Mouse (Mus musculus) heart, postnatal 36 days (tissue): ENCODE data around the gene Akr1a1. TPM values are rescaled to one million over a fixed set of nuclear protein-coding genes. Genes with fewer than 3 reads are reported as not detected.

Source experiments
- DNase-seq, 2 experiments: peaks; one replicate each; pipeline ENCODE4 v3.0.0; 2021 to 2022
- intact Hi-C: fragments of 180-260 bp; cut with DNase I; formaldehyde crosslinking; loops from one replicate; pipeline ENCODE4 v1.15.1; 2025
- total RNA-seq, 2 experiments: library from RNA; stranded (reverse); gene quantifications; 2 replicates each; pipeline ENCODE4 v1.2.3; 2021

The Akr1a1 gene
- total RNA-seq, 2 experiments from 2014 or later: 272 to 290 TPM

DNA sequence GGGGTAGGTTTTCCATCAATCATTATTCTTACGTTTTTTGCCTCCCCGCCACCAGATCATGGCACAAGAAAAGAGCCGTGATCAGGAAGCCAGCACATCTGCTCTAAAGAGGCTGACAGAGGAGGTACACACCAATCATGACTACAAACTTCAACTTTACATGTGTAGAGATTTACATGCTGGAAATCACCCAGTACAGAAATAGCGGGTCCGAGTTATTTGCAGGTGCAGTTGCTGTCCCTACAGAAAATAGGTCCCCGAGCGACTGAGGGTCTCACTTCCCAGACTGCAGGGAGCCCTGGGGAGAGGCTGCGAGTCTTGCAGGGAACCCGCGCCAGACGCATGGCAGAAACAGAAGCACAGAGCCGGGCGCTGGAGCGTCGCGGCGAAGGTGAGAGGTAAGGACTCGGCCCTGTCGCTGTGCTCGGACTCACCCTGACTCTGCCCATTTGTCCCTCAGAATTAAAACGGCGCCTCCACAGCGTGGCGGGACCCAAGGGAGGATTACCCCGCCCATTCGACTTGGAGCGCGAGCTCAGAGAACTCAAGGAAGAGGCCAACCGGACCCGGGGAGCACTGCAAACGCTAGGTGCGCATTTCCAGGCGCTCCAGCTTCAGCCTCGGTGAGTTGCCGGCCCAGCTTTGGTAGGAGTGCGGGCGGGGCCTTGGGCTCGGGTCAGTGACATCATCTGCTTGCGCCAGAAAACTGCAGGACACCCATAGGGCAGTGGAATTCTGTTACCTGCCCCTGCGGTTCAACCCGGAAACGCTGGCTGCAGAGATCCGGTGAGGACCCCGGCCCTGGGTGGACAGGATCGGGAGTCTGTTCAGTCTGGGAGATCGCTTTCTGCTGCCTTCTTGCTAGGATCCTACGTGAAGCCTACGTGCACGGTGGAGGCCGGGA lies 54.2 kb downstream of the Akr1a1 start:
- intact Hi-C loops: loop anchor here (5.0 kb wide), 1 partner anchor 255 kb away; no protein-coding TSS in a partner anchor
- peak; percentile 84 to 85 for DNase-seq

GRCm38 (mm10) chr4:116596379-116596778 lies 55.1 kb downstream of the Akr1a1 start, which contains the start of gene Ccdc17:
Ccdc17 (plus strand) TSS chr4:116596654.
- no peak for DNase-seq
- intact Hi-C loops: loop anchor here (5.0 kb wide), 1 partner anchor 254 kb away; no protein-coding TSS in a partner anchor

GRCm38 (mm10) chr4:116595793-116596192 lies 55.7 kb downstream of the Akr1a1 start:
- intact Hi-C loops: loop anchor here (5.0 kb wide), 1 partner anchor 253 kb away; no protein-coding TSS in a partner anchor

More at GRCm38 (mm10) chr4:116595793-116596192, 55.7 kb downstream of the Akr1a1 start:
- DNase-seq: no peak

Other genes with a start within 250 kb of the Akr1a1 start
- 100 to 1,000 TPM; 121 to 129 TPM for gene Mast2, start 187.5 kb downstream of the Akr1a1 start, total RNA-seq
- 10 to 100 TPM; 15.8 to 16.2 TPM for gene Ipp, start 144.1 kb downstream of the Akr1a1 start, total RNA-seq
- gene Tmem69, start 95.7 kb downstream of the Akr1a1 start, total RNA-seq: 10 to 100 TPM; 21.2 to 26.4 TPM
- gene Gpbp1l1, start 94.0 kb downstream of the Akr1a1 start, total RNA-seq: 10 to 100 TPM; 65.4 to 83.1 TPM
- gene Ccdc17, start 55.0 kb downstream of the Akr1a1 start, total RNA-seq: 1 to 10 TPM; 2.6 to 3.5 TPM
- gene Nasp, start 23.7 kb downstream of the Akr1a1 start, total RNA-seq: 10 to 100 TPM; 18.6 to 25.5 TPM
- 100 to 1,000 TPM; 476 to 489 TPM for gene Prdx1, start 33.9 kb upstream of the Akr1a1 start, total RNA-seq
- gene Mmachc, start 56.7 kb upstream of the Akr1a1 start, total RNA-seq: 10 to 100 TPM; 46.8 to 56.1 TPM
- gene Ccdc163, start 56.8 kb upstream of the Akr1a1 start, total RNA-seq: 1 to 10 TPM; 5.7 to 6.2 TPM
- 1 to 10 TPM; 1.9 to 2.5 TPM for gene Tesk2, start 69.3 kb upstream of the Akr1a1 start, total RNA-seq
- 1 to 10 TPM; 8.2 to 8.9 TPM for gene Toe1, start 156.0 kb upstream of the Akr1a1 start, total RNA-seq
- 1 to 10 TPM in 1 of 2 experiments, under 1 TPM in 1; 0.60 to 2.0 TPM for gene Mutyh, start 156.0 kb upstream of the Akr1a1 start, total RNA-seq
- gene Hpdl, start 170.0 kb upstream of the Akr1a1 start, total RNA-seq: 1 to 10 TPM; 4.3 to 5.1 TPM
- 1 to 10 TPM; 1.1 to 1.4 TPM for gene Zswim5, start 225.7 kb upstream of the Akr1a1 start, total RNA-seq